Mouse (Mus musculus) ES-E14 (cell line): ENCODE measurements around the gene Tmem97.

Source experiments
- CHD2 ChIP-seq: IDR thresholded peaks from 2 replicates; pipeline ENCODE4 v1.6.1; 2014; ENCODE audit warnings: mild to moderate bottlenecking, low read depth, low read length, inconsistent platforms
- HCFC1 ChIP-seq: IDR thresholded peaks from 2 replicates; pipeline ENCODE4 v1.6.1; 2012; ENCODE audit warnings: low read length, inconsistent platforms, borderline replicate concordance; ENCODE audit not compliant: insufficient read depth
- ZC3H11A ChIP-seq: IDR thresholded peaks from 2 replicates; pipeline ENCODE4 v1.6.1; 2012; ENCODE audit warnings: low read depth, mild to moderate bottlenecking, inconsistent platforms, low read length, borderline replicate concordance

- TF ChIP-seq ZC3H11A (no peak), HCFC1 (no peak), CHD2 (no peak)
Observed at GRCm38 (mm10) chr11:78566775-78567174, 16.2 kb upstream of the Tmem97 start.
